Mouse (Mus musculus) left cerebral cortex, adult 8-10 months (tissue): ENCODE data around the gene Olfr1431. TPM values are rescaled to one million over a fixed set of nuclear protein-coding genes. Genes with fewer than 3 reads are reported as not detected.
"Not testable (repeated sequence)": the region's sequence is repeated elsewhere in the genome, so short reads cannot be mapped to it uniquely, and the experiment has no call there.

Experiments
- DNase-seq, 2 experiments: peaks; one replicate each; pipeline ENCODE4 v3.0.0; 2022; ENCODE audit warnings: low spot score in 2 of 2
- total RNA-seq, 4 experiments: library from RNA; stranded (reverse); gene quantifications; 2 replicates each; pipeline ENCODE4 v1.2.4; 2022

Olfr1431 gene
- not detected for total RNA-seq

DNA sequence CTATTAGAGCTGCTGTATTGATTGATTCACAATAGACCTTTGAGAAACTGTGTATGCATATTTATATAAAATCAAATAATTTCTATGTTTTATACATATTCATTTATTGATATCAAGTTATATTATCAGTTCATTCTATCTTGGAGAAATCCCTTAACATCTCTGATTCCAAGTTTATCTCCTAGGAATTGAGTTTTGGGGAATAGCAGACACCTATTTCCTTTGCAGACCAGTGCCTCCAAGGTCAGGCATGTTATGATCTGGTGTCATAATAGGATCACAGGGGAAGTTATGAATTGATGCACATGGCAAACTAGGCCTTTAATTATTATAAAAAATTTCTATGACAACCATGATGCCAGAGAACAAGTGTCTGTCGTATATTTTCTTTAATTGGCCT lies at the start of gene Olfr1431:
TSS of gene Olfr1431 (plus strand) at position 301 of the 400 bp plus-strand sequence.
- DNase-seq, result no peak

DNA sequence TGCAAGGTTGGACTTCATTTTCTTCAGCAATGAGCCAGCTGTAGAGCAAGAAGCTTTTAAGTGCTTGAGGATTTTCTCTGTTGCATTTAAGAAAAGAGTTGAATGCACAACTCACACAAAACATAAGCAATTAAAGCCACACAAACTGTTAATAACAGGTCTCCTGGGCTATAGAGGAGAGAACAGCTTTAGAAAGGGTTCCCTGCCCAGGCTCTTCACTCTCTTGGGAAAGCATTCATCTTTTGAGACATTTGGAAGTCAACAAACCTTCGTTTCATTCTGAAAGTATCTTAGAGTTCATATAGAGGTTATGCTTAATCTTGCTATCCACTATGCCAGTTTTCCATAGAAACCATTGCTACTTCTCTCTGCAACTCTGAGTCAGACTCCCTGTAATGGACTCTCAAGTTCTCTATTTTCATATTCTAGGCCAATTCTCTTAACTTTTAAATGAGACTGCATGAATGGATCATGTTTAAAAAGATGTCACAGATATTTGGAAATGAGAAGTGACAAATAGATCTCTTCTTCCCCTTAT lies 30.3 kb upstream of the Olfr1431 start, which contains the start of gene Olfr1555-ps1:
TSS of gene Olfr1555-ps1 (minus strand) at position 51 of the 538 bp plus-strand sequence.
- not testable (repeated sequence) for DNase-seq

DNA sequence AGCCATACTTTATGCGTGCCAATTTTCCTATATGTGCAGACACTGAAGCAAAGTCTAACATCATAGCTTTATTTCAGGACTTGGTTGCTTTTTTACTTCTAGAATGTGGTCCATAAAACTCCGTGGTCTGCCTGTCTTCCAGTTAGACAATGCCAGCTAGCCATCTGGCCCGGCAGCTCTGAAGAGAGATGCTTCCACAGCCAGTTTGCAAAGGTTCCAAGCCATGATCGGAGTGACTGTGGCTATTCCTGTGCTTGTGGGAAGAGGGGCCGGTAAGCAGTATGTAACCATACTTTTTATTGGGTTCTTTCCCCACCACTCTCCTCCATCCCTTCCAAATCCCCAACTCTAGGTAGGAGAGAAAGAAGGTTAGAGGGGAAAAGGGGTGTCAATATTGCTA lies 25.0 kb upstream of the Olfr1431 start:
- not testable (repeated sequence) for DNase-seq

DNA sequence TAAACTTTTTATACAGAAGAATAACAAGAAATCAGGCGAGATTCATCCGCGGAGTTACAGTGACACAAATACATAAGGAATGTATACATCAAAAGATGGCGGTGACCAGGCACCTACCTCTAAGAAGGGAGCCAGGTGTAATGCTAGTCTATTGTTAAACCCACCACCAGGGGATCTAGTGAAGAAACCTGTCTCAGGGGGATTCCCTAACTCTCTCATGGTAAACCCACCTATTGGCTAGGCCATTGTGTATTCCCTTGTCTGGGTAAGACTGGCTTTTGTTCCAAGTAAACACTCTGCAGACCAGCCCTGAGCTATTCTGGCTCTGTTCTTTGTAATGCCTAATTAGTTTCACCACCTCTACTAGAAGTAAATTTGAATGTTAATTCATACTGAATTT lies 1.4 kb upstream of the Olfr1431 start:
- DNase-seq, result not testable (repeated sequence)

DNA sequence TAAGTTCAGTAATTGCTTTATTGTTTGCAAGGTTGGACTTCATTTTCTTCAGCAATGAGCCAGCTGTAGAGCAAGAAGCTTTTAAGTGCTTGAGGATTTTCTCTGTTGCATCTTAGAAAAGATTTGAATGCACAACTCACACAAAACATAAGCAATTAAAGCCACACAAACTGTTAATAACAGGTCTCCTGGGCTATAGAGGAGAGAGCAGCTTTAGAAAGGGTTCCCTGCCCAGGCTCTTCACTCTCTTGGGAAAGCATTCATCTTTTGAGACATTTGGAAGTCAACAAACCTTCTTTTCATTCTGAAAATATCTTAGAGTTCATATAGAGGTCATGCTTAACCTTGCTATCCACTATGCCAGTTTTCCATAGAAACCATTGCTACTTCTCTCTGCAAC lies 32.1 kb downstream of the Olfr1431 start, which contains the start of gene Olfr1432:
TSS of gene Olfr1432 (minus strand) at position 101 of the 400 bp plus-strand sequence.
- DNase-seq, result not testable (repeated sequence)

DNA sequence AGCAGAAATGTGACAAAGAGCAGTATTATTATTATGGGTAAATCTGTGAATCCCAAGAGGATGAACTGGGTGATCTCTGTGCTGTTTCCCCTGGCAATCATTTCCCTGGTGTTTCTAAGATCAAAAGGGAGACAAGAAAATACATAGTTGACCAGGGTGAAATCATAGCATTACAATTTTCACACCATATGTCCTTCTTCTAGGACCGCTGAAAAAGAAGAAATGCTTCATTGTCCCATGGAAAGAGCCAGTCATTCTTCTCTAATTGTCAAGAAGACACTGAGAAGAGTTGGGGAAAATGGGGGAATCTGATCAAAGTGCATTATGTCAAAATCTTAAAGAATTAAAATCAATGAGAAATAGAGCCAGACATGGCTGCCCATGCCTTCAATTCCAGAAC lies 41.1 kb downstream of the Olfr1431 start, which contains the start of gene Olfr262:
TSS of gene Olfr262 (minus strand) at position 101 of the 400 bp plus-strand sequence.
- DNase-seq, result no peak

DNA sequence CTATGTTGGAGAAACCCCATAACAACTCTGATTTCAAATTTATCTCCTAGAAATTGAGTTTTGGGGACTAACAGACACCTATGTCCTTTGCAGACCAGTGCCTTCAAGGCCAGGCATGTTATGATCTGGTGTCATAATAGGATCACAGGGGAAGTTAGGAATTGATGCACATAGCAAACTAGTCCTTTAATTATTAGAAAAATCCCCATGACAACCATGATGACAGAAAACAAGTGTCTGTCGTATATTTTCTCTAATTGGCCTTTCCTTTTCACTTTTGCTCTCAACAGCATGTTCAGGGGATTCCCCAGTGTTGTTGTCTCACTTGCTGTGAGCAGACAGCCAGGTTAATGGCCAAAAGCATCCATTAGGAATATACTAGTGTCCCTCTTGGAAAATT lies 60.3 kb downstream of the Olfr1431 start, which contains the start of gene Olfr235:
TSS of gene Olfr235 (plus strand) at position 301 of the 400 bp plus-strand sequence.
- no peak for DNase-seq

Other genes starting within 250 kb of the Olfr1431 start
- gene Osbp, start 234.7 kb upstream of the Olfr1431 start, total RNA-seq, result 10 to 100 TPM; 56.8 to 62.7 (median 59.6) TPM
- gene Olfr1423, start 159.3 kb upstream of the Olfr1431 start, total RNA-seq, result not detected
- not detected for gene Olfr1424, start 138.0 kb upstream of the Olfr1431 start, total RNA-seq
- not detected for gene Olfr1425, start 122.9 kb upstream of the Olfr1431 start, total RNA-seq
- not detected for gene Olfr1426, start 108.6 kb upstream of the Olfr1431 start, total RNA-seq
- gene Olfr1427, start 97.3 kb upstream of the Olfr1431 start, total RNA-seq, result not detected
- gene Olfr1428, start 84.7 kb upstream of the Olfr1431 start, total RNA-seq, result not detected
- gene Olfr76, start 77.4 kb upstream of the Olfr1431 start, total RNA-seq, result not detected
- not detected for gene Olfr1555-ps1, start 30.5 kb upstream of the Olfr1431 start, total RNA-seq
- not detected for gene Olfr1432, start 32.0 kb downstream of the Olfr1431 start, total RNA-seq
- not detected for gene Olfr262, start 41.0 kb downstream of the Olfr1431 start, total RNA-seq
- not detected for gene Olfr235, start 60.4 kb downstream of the Olfr1431 start, total RNA-seq
- gene Olfr1434, start 79.2 kb downstream of the Olfr1431 start, total RNA-seq, result not detected
- gene Olfr1436, start 98.5 kb downstream of the Olfr1431 start, total RNA-seq, result not detected
- gene Olfr1437, start 124.5 kb downstream of the Olfr1431 start, total RNA-seq, result not detected
- gene Olfr1438-ps1, start 135.3 kb downstream of the Olfr1431 start, total RNA-seq, result not detected
- gene Olfr1440, start 186.6 kb downstream of the Olfr1431 start, total RNA-seq, result not detected
- not detected for gene Olfr1441, start 216.8 kb downstream of the Olfr1431 start, total RNA-seq
- under 1 TPM in 1 of 4 experiments, not detected in 3; 0.09 TPM for gene Pfpl, start 227.3 kb downstream of the Olfr1431 start, total RNA-seq